Mouse (Mus musculus) bone marrow macrophage, adult 2 months (primary cell): Measurements from ENCODE around the gene Aunip.

Experiments used
- CTCF ChIP-seq: IDR thresholded peaks from 2 replicates; pipeline ENCODE4 v1.5.1; 2012; ENCODE audit warnings: low read depth, mild to moderate bottlenecking, low read length, moderate library complexity
- POLR2A ChIP-seq: IDR thresholded peaks from 2 replicates; pipeline ENCODE4 v1.6.1; 2012; ENCODE audit warnings: mild to moderate bottlenecking, low read depth, low read length, borderline replicate concordance

GRCm38 (mm10) chr4:134468578-134469266 lies 42.1 kb upstream of the Aunip start:
- no peak for TF ChIP-seq POLR2A
- TF ChIP-seq CTCF: no peak
